Mouse (Mus musculus) gastrocnemius, adult 8-10 months (tissue): ENCODE data around the gene St3gal6. TPM values are rescaled to one million over a fixed set of nuclear protein-coding genes. Genes with fewer than 3 reads are reported as not detected.

ENCODE experiments used
- DNase-seq, 2 experiments: peaks; one replicate each; pipeline ENCODE4 v3.0.0; 2022; ENCODE audit warnings: low spot score in 2 of 2
- total RNA-seq, 4 experiments: library from RNA; stranded (reverse); gene quantifications; 2 replicates each; pipeline ENCODE4 v1.2.4; 2022

St3gal6 gene
- total RNA-seq, 4 experiments from 2014 or later: 147 to 185 (median 164) TPM

- DNase-seq: no peak
Observed at GRCm38 (mm10) chr16:58444735-58445134, 79.3 kb downstream of the St3gal6 start.

GRCm38 (mm10) chr16:58432384-58432783, 91.7 kb downstream of the St3gal6 start:
- no peak for DNase-seq

DNA sequence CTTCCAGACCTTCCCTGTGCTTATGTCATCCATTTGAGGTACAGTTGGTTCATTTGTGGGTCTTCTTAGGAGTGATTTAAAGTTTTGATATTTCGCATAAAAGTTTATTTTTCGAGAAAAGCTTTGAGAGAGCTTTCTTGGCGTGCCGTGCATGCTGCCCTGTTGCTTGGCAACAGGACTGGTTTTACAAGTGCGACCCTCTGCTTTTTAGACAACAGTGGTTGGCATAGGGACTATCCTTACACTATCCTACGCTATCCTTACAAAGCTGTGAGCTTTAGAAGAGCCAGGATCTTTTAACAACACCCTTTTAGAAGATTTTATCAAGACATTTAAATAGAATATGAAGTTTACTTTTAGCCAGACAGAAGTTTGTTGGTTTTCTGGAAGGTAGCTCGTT, 93.8 kb downstream of the St3gal6 start:
- no peak for DNase-seq

GRCm38 (mm10) chr16:58421696-58422354, 102.2 kb downstream of the St3gal6 start:
- no peak for DNase-seq

Other genes with a start within 250 kb of the St3gal6 start
- 1 to 10 TPM; 2.4 to 3.5 (median 2.6) TPM for gene Dcbld2, start 115.8 kb downstream of the St3gal6 start, total RNA-seq
- not detected for gene Gm813, start 92.7 kb upstream of the St3gal6 start, total RNA-seq
- gene E330017A01Rik, start 114.5 kb upstream of the St3gal6 start, total RNA-seq: not detected
- gene Cpox, start 146.0 kb upstream of the St3gal6 start, total RNA-seq: 10 to 100 TPM; 20.6 to 28.8 (median 21.7) TPM
- gene Gpr15, start 194.8 kb upstream of the St3gal6 start, total RNA-seq: not detected
- 10 to 100 TPM; 59.0 to 77.0 (median 68.0) TPM for gene Cldnd1, start 203.7 kb upstream of the St3gal6 start, total RNA-seq
- not detected for gene Olfr172, start 238.9 kb upstream of the St3gal6 start, total RNA-seq